ENCODE assay signal across 23 mouse cellular contexts in genomic region chr12:102514751-102515150, GRCm38 (mm10). TPM values are rescaled to one million over a fixed set of nuclear protein-coding genes. Genes with fewer than 3 reads are reported as not detected.
"Had no signal": no experiment of that assay in that cellular context is flagged by ENCODE, and none has a peak within 500 bp of the region (broad histone marks: within the 10 kb centered on the region; RNA-seq: fewer than 3 reads in every experiment).

No protein-coding gene starts in this region.

- H3K4me3 ChIP-seq: layer of hippocampus, adult 2 months; left cerebral cortex, adult 2 months; liver, embryonic 13.5 days; megakaryocyte, embryonic 14.5 days; midbrain, embryonic 10.5 days; midbrain, embryonic 13.5 days; myocyte; neural tube, embryonic 13.5 days; stomach, embryonic 15.5 days had no signal

- H3K27ac ChIP-seq: kidney, postnatal 0 days; left cerebral cortex, adult 2 months; liver, embryonic 13.5 days; midbrain, embryonic 10.5 days; midbrain, embryonic 13.5 days; neural tube, embryonic 13.5 days; stomach, embryonic 15.5 days had no signal

- H3K9ac ChIP-seq: liver, embryonic 13.5 days; lung, embryonic 14.5 days; midbrain, embryonic 13.5 days; neural tube, embryonic 13.5 days; stomach, embryonic 15.5 days had no signal

- H3K9me3 ChIP-seq: liver, embryonic 13.5 days; megakaryocyte, embryonic 14.5 days; midbrain, embryonic 10.5 days; midbrain, embryonic 13.5 days; neural tube, embryonic 13.5 days; stomach, embryonic 15.5 days had no signal

- ATAC-seq: lung, postnatal 0 days; midbrain, embryonic 13.5 days; midbrain, embryonic 16.5 days had no signal

- DNase-seq: kidney, postnatal 25 days; layer of hippocampus, postnatal 36 days; liver, embryonic 13.5 days; lung, embryonic 14.5 days; lung, postnatal 36 days; right cerebral cortex, postnatal 25 days; spleen, adult 18-20 months; thymus, adult 18-20 months; thymus, postnatal 36 days had no signal

- H3K4me2 ChIP-seq: liver, embryonic 13.5 days; lung, embryonic 14.5 days; midbrain, embryonic 13.5 days; neural tube, embryonic 13.5 days; stomach, embryonic 15.5 days had no signal

- H3K4me1 ChIP-seq: liver, embryonic 13.5 days; stomach, embryonic 15.5 days had no signal

- H3K36me3 ChIP-seq: liver, embryonic 13.5 days; midbrain, embryonic 10.5 days; midbrain, embryonic 13.5 days; neural tube, embryonic 13.5 days; stomach, embryonic 15.5 days had no signal

- H3K27me3 ChIP-seq: liver, embryonic 13.5 days; midbrain, embryonic 13.5 days; neural tube, embryonic 13.5 days; stomach, embryonic 15.5 days had no signal

RNA-seq across cellular contexts. Expression of gene Chga, which starts 40.0 kb away (rescaled TPM):
- total RNA-seq: liver, adult 2 months; monocyte, adult 5-6 weeks; neutrophil, adult 5-6 weeks had no signal
- polyA plus RNA-seq: liver, adult 2 months; myocyte had no signal
